Mouse (Mus musculus) adrenal gland, postnatal 36 days (tissue): Measurements from ENCODE around the gene Fubp1. TPM values are rescaled to one million over a fixed set of nuclear protein-coding genes. Genes with fewer than 3 reads are reported as not detected.

ENCODE experiments used
- DNase-seq, 2 experiments: peaks; one replicate each; pipeline ENCODE4 v3.0.0; 2021; ENCODE audit warnings: mixed read lengths in 1 of 2
- total RNA-seq, 2 experiments: library from RNA; stranded (reverse); gene quantifications; 2 replicates each; pipeline ENCODE4 v1.2.3; 2021

Fubp1 gene
- total RNA-seq, 2 experiments from 2014 or later: 117 to 140 TPM

GRCm38 (mm10) chr3:152277912-152278311 is 67.7 kb downstream of the Fubp1 start:
- no peak for DNase-seq

GRCm38 (mm10) chr3:152278431-152278830 is 68.2 kb downstream of the Fubp1 start:
- DNase-seq: no peak

- no peak for DNase-seq
Measured at GRCm38 (mm10) chr3:152282126-152282525, 71.9 kb downstream of the Fubp1 start.

GRCm38 (mm10) chr3:152284306-152284705 is 74.1 kb downstream of the Fubp1 start:
- DNase-seq: no peak

- no peak for DNase-seq
Measured at GRCm38 (mm10) chr3:152284759-152285158, 74.5 kb downstream of the Fubp1 start.

Other genes with a start within 250 kb of the Fubp1 start
- gene Gipc2, start 44.2 kb upstream of the Fubp1 start, total RNA-seq: 1 to 10 TPM in 1 of 2 experiments, under 1 TPM in 1; 0.79 to 1.3 TPM
- 10 to 100 TPM; 43.4 to 58.1 TPM for gene Dnajb4, start 120 bp upstream of the Fubp1 start, total RNA-seq
- 1 to 10 TPM; 2.2 to 3.9 TPM for gene Nexn, start 55.9 kb downstream of the Fubp1 start, total RNA-seq
- 10 to 100 TPM in 1 of 2 experiments, 1 to 10 TPM in 1; 9.7 to 12.1 TPM for gene Miga1, start 130.0 kb downstream of the Fubp1 start, total RNA-seq
- 10 to 100 TPM; 84.3 to 95.8 TPM for gene Usp33, start 136.1 kb downstream of the Fubp1 start, total RNA-seq
- gene Zzz3, start 185.1 kb downstream of the Fubp1 start, total RNA-seq: 10 to 100 TPM; 32.7 to 37.6 TPM